Mouse (Mus musculus) heart, postnatal 0 days (tissue): ENCODE measurements around the gene Lrmp. TPM values are rescaled to one million over a fixed set of nuclear protein-coding genes. Genes with fewer than 3 reads are reported as not detected.

Experiments
- ATAC-seq: fragments of 200-750 bp; cut with Nextera tagmentation; 2 replicates; pipeline ENCODE4 v1.8.0; 2017; ENCODE audit warnings: low read depth, moderate number of reproducible peaks, moderate library complexity; ENCODE audit not compliant: insufficient read depth
- DNase-seq: peaks from one replicate; pipeline ENCODE4 v3.0.0-alpha.2; 2016; ENCODE audit warnings: low spot score
- H3K27ac ChIP-seq: fragments of 300-500 bp; sonication (generic); 2 replicates; pipeline ENCODE4 v1.5.1; 2014; ENCODE audit warnings: low read depth, mild to moderate bottlenecking
- H3K27me3 ChIP-seq: fragments of 300-500 bp; sonication (generic); 2 replicates; pipeline ENCODE4 v1.6.1; 2014; ENCODE audit warnings: low read length, mixed read lengths; ENCODE audit not compliant: control insufficient read depth, insufficient read depth
- H3K36me3 ChIP-seq: fragments of 300-500 bp; sonication (generic); replicated peaks from 2 replicates; pipeline ENCODE4 v1.6.1; 2014; ENCODE audit warnings: low read length, mixed read lengths; ENCODE audit not compliant: control insufficient read depth, insufficient read depth
- H3K4me1 ChIP-seq: fragments of 300-500 bp; sonication (generic); 2 replicates; pipeline ENCODE4 v1.6.1; 2014; ENCODE audit warnings: antibody characterized with exemption; ENCODE audit not compliant: control insufficient read depth, insufficient read depth
- H3K4me2 ChIP-seq: fragments of 300-500 bp; sonication (generic); 2 replicates; pipeline ENCODE4 v1.6.1; 2014; ENCODE audit warnings: low read depth, mild to moderate bottlenecking, low read length, moderate library complexity
- H3K4me3 ChIP-seq: fragments of 300-500 bp; sonication (generic); 2 replicates; pipeline ENCODE4 v1.5.1; 2014; ENCODE audit warnings: low read depth, low read length
- H3K9ac ChIP-seq: fragments of 300-500 bp; sonication (generic); replicated peaks from 2 replicates; pipeline ENCODE4 v1.6.1; 2014; ENCODE audit warnings: low read depth, low read length, mixed read lengths
- H3K9me3 ChIP-seq: fragments of 300-500 bp; sonication (generic); replicated peaks from 2 replicates; pipeline ENCODE4 v1.6.1; 2016; ENCODE audit warnings: low read length; ENCODE audit not compliant: control insufficient read depth
- CTCF ChIP-seq: IDR thresholded peaks from 2 replicates; pipeline ENCODE4 v1.5.1; 2016; ENCODE audit warnings: antibody characterized with exemption, control low read depth, low read depth
- EP300 ChIP-seq: IDR thresholded peaks from 2 replicates; pipeline ENCODE4 v1.6.1; 2016; ENCODE audit warnings: antibody characterized with exemption, low read depth
- WGBS: fragments of 180-500 bp; shearing (Covaris S2); extraction: QIAGEN DNeasy Blood & Tissue Kit; methylation state at CpG from one replicate; pipeline ENCODE4 v1.1.7; 2014; 5-methylcytosine and 5-hydroxymethylcytosine counted together
- polyA plus RNA-seq: library from polyadenylated mRNA; unstranded; fragments of >200 nt; fragmentation: Nextera tagmentation; extraction: Ambion mirVana; gene quantifications from 2 replicates; pipeline ENCODE4 v1.2.1, GENCODE M21; 2015
- total RNA-seq: library from RNA; depleted of rRNA; stranded (reverse); fragments of >200 nt; gene quantifications from 2 replicates; pipeline ENCODE4 v1.2.3, GENCODE M21; 2014; ENCODE audit warnings: low replicate concordance

Lrmp gene
- total and polyA plus RNA-seq, 2 experiments from 2014 or later, result 0.98 to 4.2 TPM

GRCm38 (mm10) chr6:145084343-145085117 is 30.9 kb upstream of the Lrmp start:
- ATAC-seq (no peak), DNase-seq (no peak)
- Histone ChIP-seq H3K9ac (no peak overlapping the region), H3K9me3 (no peaks in the 10 kb centered on the region), H3K4me3 (no peak overlapping the region), H3K36me3 (no peaks in the 10 kb centered on the region), H3K27me3 (no peaks in the 10 kb centered on the region), H3K4me1 (no peaks in the 10 kb centered on the region), H3K4me2 (no peak overlapping the region), H3K27ac (no peak overlapping the region)
- WGBS, result 87% methylated on average over 8 of the region's 8 CpGs
- no peak for TF ChIP-seq CTCF
- no peak for TF ChIP-seq EP300

GRCm38 (mm10) chr6:145088451-145089113 is 26.9 kb upstream of the Lrmp start:
- Histone ChIP-seq H3K9ac (no peak overlapping the region), H3K36me3 (no peaks in the 10 kb centered on the region), H3K4me3 (no peak overlapping the region), H3K27me3 (no peaks in the 10 kb centered on the region), H3K27ac (no peak overlapping the region), H3K9me3 (no peaks in the 10 kb centered on the region), H3K4me2 (no peak overlapping the region), H3K4me1 (no peaks in the 10 kb centered on the region)
- WGBS, result 46% methylated on average over 4 of the region's 4 CpGs
- peak; percentile 28 for DNase-seq
- no peak for ATAC-seq
- peak; percentile 66 for TF ChIP-seq CTCF
- no peak for TF ChIP-seq EP300

- Histone ChIP-seq H3K4me1 (no peaks in the 10 kb centered on the region), H3K27ac (no peak overlapping the region), H3K9ac (no peak overlapping the region), H3K4me2 (no peak overlapping the region), H3K4me3 (no peak overlapping the region), H3K36me3 (no peaks in the 10 kb centered on the region), H3K9me3 (no peaks in the 10 kb centered on the region), H3K27me3 (no peaks in the 10 kb centered on the region)
- no peak for TF ChIP-seq EP300
- TF ChIP-seq CTCF, result no peak
- DNase-seq (no peak), ATAC-seq (no peak)
- 38% methylated on average over 4 of the region's 4 CpGs for WGBS
Observed at GRCm38 (mm10) chr6:145089373-145089772, 26.1 kb upstream of the Lrmp start.

GRCm38 (mm10) chr6:145090201-145090863 is 25.1 kb upstream of the Lrmp start:
- no peak overlapping the region for H3K4me2 ChIP-seq
- H3K9ac ChIP-seq, result no peak overlapping the region
- H3K27me3 ChIP-seq, result no peaks in the 10 kb centered on the region
- 84% methylated on average over 6 of the region's 6 CpGs for WGBS
- no peak overlapping the region; the same call in 1 of the 2 replicates for H3K27ac ChIP-seq
- H3K4me3 ChIP-seq, result no peak overlapping the region
- no peaks in the 10 kb centered on the region for H3K4me1 ChIP-seq
- no peaks in the 10 kb centered on the region for H3K36me3 ChIP-seq
- DNase-seq (no peak), ATAC-seq (no peak)
- TF ChIP-seq CTCF, result no peak
- TF ChIP-seq EP300, result no peak
- no peaks in the 10 kb centered on the region for H3K9me3 ChIP-seq

GRCm38 (mm10) chr6:145090928-145091327 is 24.5 kb upstream of the Lrmp start:
- H3K36me3 ChIP-seq, result no peaks in the 10 kb centered on the region
- no peaks in the 10 kb centered on the region for H3K4me1 ChIP-seq
- ATAC-seq, result no peak
- no peak overlapping the region for H3K4me3 ChIP-seq
- H3K9me3 ChIP-seq, result no peaks in the 10 kb centered on the region
- H3K4me2 ChIP-seq, result no peak overlapping the region
- no peaks in the 10 kb centered on the region for H3K27me3 ChIP-seq
- no peak overlapping the region for H3K9ac ChIP-seq
- no peak for TF ChIP-seq EP300
- TF ChIP-seq CTCF, result 0 out of 2 replicates have a peak, but pooled peaks have one; percentile 2
- H3K27ac ChIP-seq, result no peak overlapping the region
- no peak for DNase-seq
- WGBS, result 60% methylated on average over 5 of the region's 5 CpGs
